Mouse (Mus musculus) adrenal gland, postnatal 10 days (tissue): Measurements from ENCODE around the gene Gm21663. TPM values are rescaled to one million over a fixed set of nuclear protein-coding genes. Genes with fewer than 3 reads are reported as not detected.
"Not testable (repeated sequence)": the region's sequence is repeated elsewhere in the genome, so short reads cannot be mapped to it uniquely, and the experiment has no call there.

ENCODE experiments used
- DNase-seq: peaks from one replicate; pipeline ENCODE4 v3.0.0; 2021; ENCODE audit warnings: mixed read lengths
- long read RNA-seq, 2 experiments: library from polyadenylated mRNA; stranded (forward); transcript quantifications; one replicate each; pipeline ENCODE4 v2.0.0; 2021
- total RNA-seq, 2 experiments: library from RNA; stranded (reverse); gene quantifications; 2 replicates each; pipeline ENCODE4 v1.2.3; 2021

The Gm21663 gene
- total RNA-seq = under 1 TPM in 1 of 2 experiments, not detected in 1; 0.12 TPM
- long read RNA-seq, experiment 1 = 0 reads
- long read RNA-seq, experiment 2 = 0 reads

DNA sequence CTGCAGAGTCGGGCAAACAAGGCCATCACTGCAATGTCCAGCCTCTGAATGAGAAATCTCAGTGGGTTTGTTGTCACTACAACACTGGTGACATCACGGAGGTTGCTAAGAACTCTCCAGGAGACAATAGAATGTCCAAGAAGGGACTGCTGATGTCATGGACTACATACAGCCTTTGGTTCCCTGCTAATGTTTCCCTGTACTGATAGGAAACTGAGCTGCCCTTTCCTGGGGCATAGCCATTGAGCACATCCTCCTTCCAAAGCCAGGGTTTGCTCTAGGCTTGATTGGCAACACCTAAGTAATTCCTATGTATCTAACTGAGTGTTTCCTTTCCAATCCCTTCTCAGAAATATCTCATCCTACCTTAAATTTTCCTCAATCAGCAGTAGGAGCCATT lies at the start of gene Gm21663:
Gene Gm21663, minus strand, starts transcription at position 101 of the 400 bp plus-strand sequence.
- DNase-seq = not testable (repeated sequence)

- DNase-seq = not testable (repeated sequence)
Observed at GRCm38 (mm10) chr5:25988550-25988949, 46.4 kb upstream of the Gm21663 start, which contains the start of gene Gm21698. TSS of gene Gm21698 (minus strand) at chr5:25988650.

GRCm38 (mm10) chr5:25972563-25972962 lies 30.4 kb upstream of the Gm21663 start, which contains the start of gene Gm21680:
TSS of gene Gm21680 (minus strand) at chr5:25972663.
- not testable (repeated sequence) for DNase-seq

DNA sequence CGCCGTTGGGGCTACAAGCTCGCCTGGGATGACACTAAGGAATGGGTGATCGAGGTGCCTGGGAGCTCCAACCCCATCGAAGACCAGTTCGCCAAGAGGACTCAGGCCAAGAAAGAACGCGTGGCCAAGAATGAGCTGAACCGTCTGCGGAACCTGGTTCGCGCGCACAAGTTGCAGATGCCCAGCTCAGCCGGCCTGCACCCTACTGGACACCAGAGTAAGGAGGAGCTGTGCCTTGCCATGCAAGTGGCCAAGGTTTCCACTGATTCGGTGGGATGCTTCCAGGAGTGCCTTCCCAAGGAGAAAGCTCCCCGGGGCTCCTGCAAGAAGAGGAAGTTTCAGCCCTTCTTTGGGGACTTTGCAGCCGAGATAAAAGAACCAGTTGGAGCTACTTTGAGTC lies 14.9 kb upstream of the Gm21663 start:
- not testable (repeated sequence) for DNase-seq

- DNase-seq = peak; percentile 10
Observed at GRCm38 (mm10) chr5:25956611-25957010, 14.4 kb upstream of the Gm21663 start.

DNA sequence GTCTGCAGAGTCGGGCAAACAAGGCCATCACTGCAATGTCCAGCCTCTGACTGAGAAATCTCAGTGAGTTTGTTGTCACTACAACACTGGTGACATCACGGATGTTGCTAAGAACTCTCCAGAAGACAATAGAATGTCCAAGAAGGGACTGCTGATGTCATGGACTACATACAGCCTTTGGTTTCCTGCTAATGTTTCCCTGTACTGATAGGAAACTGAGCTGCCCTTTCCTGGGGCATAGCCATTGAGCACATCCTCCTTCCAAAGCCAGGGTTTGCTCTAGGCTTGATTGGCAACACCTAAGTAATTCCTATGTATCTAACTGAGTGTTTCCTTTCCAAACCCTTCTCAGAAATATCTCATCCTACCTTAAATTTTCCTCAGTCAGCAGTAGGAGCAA lies 12.1 kb upstream of the Gm21663 start, which contains the start of gene Gm21671:
Gene Gm21671, minus strand, starts transcription at position 101 of the 400 bp plus-strand sequence.
- not testable (repeated sequence) for DNase-seq

GRCm38 (mm10) chr5:25945391-25945790 lies 3.2 kb upstream of the Gm21663 start:
- not testable (repeated sequence) for DNase-seq

GRCm38 (mm10) chr5:25891321-25891720 lies 50.9 kb downstream of the Gm21663 start:
- peak; percentile 87 for DNase-seq

DNA sequence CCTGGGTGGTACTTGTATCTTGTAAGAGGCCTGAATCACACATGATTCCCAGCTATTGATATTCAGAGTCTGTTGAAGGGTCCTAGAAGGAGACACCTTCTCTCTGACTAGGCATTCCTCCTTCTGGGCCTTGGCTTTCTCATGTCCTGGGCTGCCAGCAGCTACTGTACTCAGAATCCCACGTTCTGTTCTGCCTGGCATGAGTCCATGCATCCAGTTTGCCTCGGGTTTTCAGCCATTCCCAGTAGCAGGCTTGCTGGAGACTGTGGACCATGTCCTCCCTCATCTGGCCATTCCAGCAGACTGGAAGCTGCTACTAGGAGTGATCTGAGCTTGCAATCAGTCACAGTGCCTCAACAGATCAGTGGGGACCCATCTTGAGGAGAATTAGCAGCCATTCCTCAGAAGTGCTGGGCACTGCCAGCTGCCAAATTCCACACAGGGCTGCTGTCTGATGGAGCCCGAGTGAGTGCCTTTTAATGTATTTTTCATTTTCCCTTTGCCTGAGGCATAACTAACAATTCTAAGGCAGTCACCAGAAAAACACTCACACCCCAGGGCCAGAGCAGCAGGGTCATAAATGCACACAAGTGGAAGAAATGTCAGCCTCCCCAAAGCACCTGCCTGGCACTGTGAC lies 52.3 kb downstream of the Gm21663 start:
- no peak for DNase-seq

GRCm38 (mm10) chr5:25886708-25887107 lies 55.5 kb downstream of the Gm21663 start:
- DNase-seq = no peak

Other genes starting within 250 kb of the Gm21663 start
- 1 to 10 TPM; 5.1 to 7.5 TPM for gene Xrcc2, start 236.6 kb downstream of the Gm21663 start, total RNA-seq
- 1 to 10 TPM; 7.2 to 7.7 TPM for gene Actr3b, start 182.4 kb downstream of the Gm21663 start, total RNA-seq
- gene Gm21671, start 12.0 kb upstream of the Gm21663 start, total RNA-seq = not detected
- gene Gm21680, start 30.3 kb upstream of the Gm21663 start, total RNA-seq = not detected
- not detected for gene Gm21698, start 46.3 kb upstream of the Gm21663 start, total RNA-seq
- not detected for gene Gm1979, start 62.4 kb upstream of the Gm21663 start, total RNA-seq
- gene Gm5862, start 80.5 kb upstream of the Gm21663 start, total RNA-seq = not detected
- under 1 TPM in 1 of 2 experiments, not detected in 1; 0.18 TPM for gene Speer4a, start 97.2 kb upstream of the Gm21663 start, total RNA-seq
- gene Gm7347, start 116.2 kb upstream of the Gm21663 start, total RNA-seq = not detected
- not detected for gene Gm10471, start 146.9 kb upstream of the Gm21663 start, total RNA-seq
- not detected for gene 5031410I06Rik, start 163.0 kb upstream of the Gm21663 start, total RNA-seq
- gene Gm10220, start 179.0 kb upstream of the Gm21663 start, total RNA-seq = not detected